Mouse (Mus musculus) liver, embryonic 14.5 days (tissue): ENCODE measurements around the gene Hsdl2. TPM values are rescaled to one million over a fixed set of nuclear protein-coding genes. Genes with fewer than 3 reads are reported as not detected.

ENCODE experiments used
- ATAC-seq: fragments of 200-750 bp; cut with Nextera tagmentation; 2 replicates; pipeline ENCODE4 v1.8.0; 2017; ENCODE audit warnings: moderate number of reproducible peaks, mild to moderate bottlenecking, moderate library complexity; ENCODE audit not compliant: insufficient read depth
- DNase-seq, 3 experiments: peaks; one replicate each; pipeline ENCODE4 v3.0.0-alpha.2; 2012 to 2013; ENCODE audit warnings: low read depth in 3 of 3, low spot score in 3 of 3
- H3K27ac ChIP-seq: fragments of 300-500 bp; sonication (generic); 2 replicates; pipeline ENCODE4 v1.5.1; 2014; ENCODE audit warnings: moderate library complexity, mild to moderate bottlenecking, control low read depth, inconsistent platforms
- H3K27me3 ChIP-seq: fragments of 300-500 bp; sonication (generic); 2 replicates; pipeline ENCODE4 v1.6.1; 2014; ENCODE audit warnings: mild to moderate bottlenecking, low read length, moderate library complexity; ENCODE audit not compliant: control insufficient read depth, insufficient read depth
- H3K36me3 ChIP-seq: fragments of 300-500 bp; sonication (generic); replicated peaks from 2 replicates; pipeline ENCODE4 v1.6.1; 2014; ENCODE audit warnings: low read depth; ENCODE audit not compliant: control insufficient read depth, insufficient read depth
- H3K4me1 ChIP-seq, 2 experiments: fragments of 200-500 bp in 1 of 2; fragments of 300-500 bp in 1 of 2; sonication (generic) in 1 of 2; replicated peaks; 2 replicates each; pipeline ENCODE4 v1.6.1; 2012 to 2014; ENCODE audit warnings: antibody characterized with exemption in 1 of 2, inconsistent platforms in 1 of 2, low read length in 1 of 2; ENCODE audit not compliant: control insufficient read depth in 2 of 2, insufficient read depth in 2 of 2
- H3K4me2 ChIP-seq: fragments of 300-500 bp; sonication (generic); 2 replicates; pipeline ENCODE4 v1.6.1; 2014; ENCODE audit warnings: low read depth, mild to moderate bottlenecking, control low read depth, moderate library complexity
- H3K4me3 ChIP-seq, 2 experiments: fragments of 200-500 bp in 1 of 2; fragments of 300-500 bp in 1 of 2; sonication (generic) in 1 of 2; 2 replicates each; pipeline ENCODE4 v1.5.1; 2012 to 2014; ENCODE audit warnings: low read depth in 2 of 2, low read length in 2 of 2, mild to moderate bottlenecking in 2 of 2, control low read depth in 1 of 2, inconsistent platforms in 1 of 2, moderate library complexity in 1 of 2; ENCODE audit not compliant: insufficient read depth in 1 of 2
- H3K9ac ChIP-seq: fragments of 300-500 bp; sonication (generic); replicated peaks from 2 replicates; pipeline ENCODE4 v1.6.1; 2014; ENCODE audit warnings: mild to moderate bottlenecking, control low read depth, moderate library complexity
- H3K9me3 ChIP-seq: fragments of 300-500 bp; sonication (generic); 2 replicates; pipeline ENCODE4 v1.6.1; 2016; ENCODE audit warnings: low read length, mixed read lengths; ENCODE audit not compliant: control insufficient read depth
- CTCF ChIP-seq: IDR thresholded peaks from 2 replicates; pipeline ENCODE4 v1.5.1; 2016; ENCODE audit warnings: antibody characterized with exemption, low read depth, control low read depth
- EP300 ChIP-seq: IDR thresholded peaks from 2 replicates; pipeline ENCODE4 v1.6.1; 2016; ENCODE audit warnings: antibody characterized with exemption, low read depth
- WGBS: fragments of 180-500 bp; shearing (Covaris S2); extraction: QIAGEN DNeasy Blood & Tissue Kit; methylation state at CpG from one replicate; pipeline ENCODE4 v1.1.7; 2014; ENCODE audit not compliant: insufficient replicate concordance; 5-methylcytosine and 5-hydroxymethylcytosine counted together
- polyA plus RNA-seq, 2 experiments: library from polyadenylated mRNA; depleted of rRNA in 1 of 2; stranded (reverse) in 1 of 2; unstranded in 1 of 2; fragments of >200 nt; fragmentation: Nextera tagmentation in 1 of 2; extraction: Ambion mirVana in 1 of 2; gene quantifications; 2 replicates each; pipeline versions ENCODE4 v1.2.1 to v1.2.3; 2012 to 2014

The Hsdl2 gene
- polyA plus RNA-seq, 2 experiments, result 10.4 to 16.3 TPM

GRCm38 (mm10) chr4:59634532-59634931, 53.2 kb downstream of the Hsdl2 start:
- no peak for ATAC-seq
- Histone ChIP-seq H3K4me3 (no peak overlapping the region), H3K27ac (no peak overlapping the region), H3K9ac (no peak overlapping the region), H3K9me3 (no peaks in the 10 kb centered on the region), H3K4me2 (no peak overlapping the region), H3K4me1 (peaks cover 20 to 25% of the 10 kb centered on the region in 2 experiments), H3K27me3 (no peaks in the 10 kb centered on the region), H3K36me3 (no peaks in the 10 kb centered on the region)
- WGBS, result 9% methylated on average over 1 of the region's 1 CpGs
- no peak for TF ChIP-seq CTCF
- no peak for TF ChIP-seq EP300
- no peak for DNase-seq

GRCm38 (mm10) chr4:59639163-59639562, 57.8 kb downstream of the Hsdl2 start:
- Histone ChIP-seq H3K9me3 (no peaks in the 10 kb centered on the region), H3K4me2 (no peak overlapping the region), H3K36me3 (no peaks in the 10 kb centered on the region), H3K9ac (no peak overlapping the region; the same call in 1 of the 2 replicates), H3K4me3 (no peak overlapping the region), H3K4me1 (peaks cover 33 to 42% of the 10 kb centered on the region in 2 experiments), H3K27ac (no peak overlapping the region), H3K27me3 (no peaks in the 10 kb centered on the region)
- DNase-seq, result no peak
- no peak for TF ChIP-seq CTCF
- no peak for TF ChIP-seq EP300
- no peak for ATAC-seq

- Histone ChIP-seq H3K36me3 (no peaks in the 10 kb centered on the region), H3K27me3 (no peaks in the 10 kb centered on the region), H3K27ac (no peak overlapping the region), H3K9ac (no peak overlapping the region), H3K4me2 (no peak overlapping the region), H3K4me1 (peaks cover 39 to 46% of the 10 kb centered on the region in 2 experiments), H3K4me3 (no peak overlapping the region), H3K9me3 (no peaks in the 10 kb centered on the region)
- no peak for DNase-seq
- WGBS, result 81% methylated on average over 2 of the region's 2 CpGs
- no peak for TF ChIP-seq EP300
- no peak for TF ChIP-seq CTCF
- ATAC-seq, result no peak
Measured at GRCm38 (mm10) chr4:59640720-59641119, 59.4 kb downstream of the Hsdl2 start.

- Histone ChIP-seq H3K4me2 (no peak overlapping the region), H3K4me3 (no peak overlapping the region), H3K27me3 (no peaks in the 10 kb centered on the region), H3K4me1 (peaks cover 45 to 51% of the 10 kb centered on the region in 2 experiments), H3K9me3 (no peaks in the 10 kb centered on the region), H3K36me3 (no peaks in the 10 kb centered on the region), H3K27ac (no peak overlapping the region), H3K9ac (no peak overlapping the region)
- ATAC-seq (no peak), DNase-seq (no peak)
- WGBS, result 75% methylated on average over 3 of the region's 3 CpGs
- TF ChIP-seq CTCF (no peak), EP300 (no peak)
Measured at GRCm38 (mm10) chr4:59642039-59642438, 60.7 kb downstream of the Hsdl2 start.

- H3K4me3 ChIP-seq, result no peak overlapping the region
- 66% methylated on average over 2 of the region's 2 CpGs for WGBS
- H3K9me3 ChIP-seq, result no peaks in the 10 kb centered on the region
- ATAC-seq (no peak), DNase-seq (no peak)
- H3K4me1 ChIP-seq, result peaks cover 44 to 50% of the 10 kb centered on the region in 2 experiments
- no peak overlapping the region for H3K27ac ChIP-seq
- H3K27me3 ChIP-seq, result no peaks in the 10 kb centered on the region
- no peak overlapping the region for H3K4me2 ChIP-seq
- no peak overlapping the region for H3K9ac ChIP-seq
- TF ChIP-seq CTCF (no peak), EP300 (no peak)
- H3K36me3 ChIP-seq, result no peaks in the 10 kb centered on the region
Measured at GRCm38 (mm10) chr4:59642657-59643056, 61.3 kb downstream of the Hsdl2 start.
